Mouse (Mus musculus) forebrain, embryonic 10.5 days (tissue): Measurements from ENCODE around the gene Pigu. TPM values are rescaled to one million over a fixed set of nuclear protein-coding genes. Genes with fewer than 3 reads are reported as not detected.

Experiments used
- DNase-seq: peaks from one replicate; pipeline ENCODE4 v3.0.0-alpha.2; 2017; ENCODE audit warnings: low spot score; ENCODE audit errors: extremely low spot score
- H3K27ac ChIP-seq: fragments of 300-500 bp; sonication (generic); 2 replicates; pipeline ENCODE4 v1.5.1; 2016; ENCODE audit warnings: mild to moderate bottlenecking
- H3K27me3 ChIP-seq: fragments of 300-500 bp; sonication (generic); 2 replicates; pipeline ENCODE4 v1.6.1; 2016; ENCODE audit warnings: mild to moderate bottlenecking; ENCODE audit not compliant: poor library complexity, severe bottlenecking
- H3K36me3 ChIP-seq: fragments of 300-500 bp; sonication (generic); replicated peaks from 2 replicates; pipeline ENCODE4 v1.6.1; 2016; ENCODE audit warnings: mild to moderate bottlenecking, moderate library complexity
- H3K4me1 ChIP-seq: fragments of 300-500 bp; sonication (generic); 2 replicates; pipeline ENCODE4 v1.6.1; 2016
- H3K4me3 ChIP-seq: fragments of 300-500 bp; sonication (generic); 2 replicates; pipeline ENCODE4 v1.5.1; 2016; ENCODE audit warnings: mild to moderate bottlenecking, moderate library complexity
- H3K9me3 ChIP-seq: fragments of 300-500 bp; sonication (generic); 2 replicates; pipeline ENCODE4 v1.6.1; 2016; ENCODE audit warnings: mild to moderate bottlenecking, moderate library complexity
- WGBS: fragments of 180-500 bp; shearing (Covaris S2); methylation state at CpG from one replicate; pipeline ENCODE4 v1.1.7; 2016; 5-methylcytosine and 5-hydroxymethylcytosine counted together
- polyA plus RNA-seq: library from polyadenylated mRNA; unstranded; fragments of >200 nt; fragmentation: Nextera tagmentation; extraction: Ambion mirVana; gene quantifications from 2 replicates; pipeline ENCODE4 v1.2.1, GENCODE M21; 2016

Gene Pigu
- polyA plus RNA-seq, 1 experiment from 2014 or later, result 52.6 TPM

GRCm38 (mm10) chr2:155308936-155309592 lies 48.2 kb downstream of the Pigu start:
- 56% methylated on average over 3 of the region's 3 CpGs for WGBS

GRCm38 (mm10) chr2:155299563-155299962 lies 57.7 kb downstream of the Pigu start:
- no peaks in the 10 kb centered on the region for H3K9me3 ChIP-seq
- H3K4me3 ChIP-seq, result no peak overlapping the region
- no peak overlapping the region for H3K27ac ChIP-seq
- H3K4me1 ChIP-seq, result no peaks in the 10 kb centered on the region
- WGBS, result 88% methylated on average over 4 of the region's 4 CpGs
- peaks cover 71% of the 10 kb centered on the region for H3K36me3 ChIP-seq
- no peaks in the 10 kb centered on the region for H3K27me3 ChIP-seq
- DNase-seq, result no peak

More at GRCm38 (mm10) chr2:155308936-155309592, 48.2 kb downstream of the Pigu start:
- no peaks in the 10 kb centered on the region for H3K9me3 ChIP-seq
- H3K4me1 ChIP-seq, result peaks cover 16% of the 10 kb centered on the region
- no peak for DNase-seq
- H3K27ac ChIP-seq, result peak overlapping the region; percentile 51; the same call in 1 of the 2 replicates
- H3K27me3 ChIP-seq, result no peaks in the 10 kb centered on the region
- H3K36me3 ChIP-seq, result peaks cover 42% of the 10 kb centered on the region
- no peak overlapping the region for H3K4me3 ChIP-seq

DNA sequence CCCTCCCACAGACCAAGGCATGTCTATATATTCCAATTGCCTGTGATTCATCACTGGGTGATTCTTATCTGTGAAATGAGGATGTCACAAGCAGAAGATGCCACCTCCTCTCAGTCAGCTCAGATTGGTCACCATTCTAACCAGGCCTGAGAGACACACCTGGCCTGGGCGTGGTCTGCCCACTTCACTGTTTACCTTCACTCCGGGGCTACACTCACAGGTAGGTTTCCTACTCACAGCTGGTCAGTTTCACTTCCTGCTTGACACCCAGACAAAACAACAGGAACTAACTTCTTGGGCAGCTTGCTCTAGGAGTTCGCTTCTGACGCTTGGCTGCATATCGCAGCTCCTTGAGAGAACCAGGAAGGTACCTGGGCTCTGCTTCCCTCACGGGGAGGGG lies 61.8 kb downstream of the Pigu start:
- Histone ChIP-seq H3K27ac (no peak overlapping the region), H3K4me1 (no peaks in the 10 kb centered on the region), H3K27me3 (no peaks in the 10 kb centered on the region), H3K36me3 (peaks cover 99% of the 10 kb centered on the region), H3K9me3 (no peaks in the 10 kb centered on the region), H3K4me3 (no peak overlapping the region)
- no peak for DNase-seq
- 94% methylated on average over 6 of the region's 6 CpGs for WGBS

DNA sequence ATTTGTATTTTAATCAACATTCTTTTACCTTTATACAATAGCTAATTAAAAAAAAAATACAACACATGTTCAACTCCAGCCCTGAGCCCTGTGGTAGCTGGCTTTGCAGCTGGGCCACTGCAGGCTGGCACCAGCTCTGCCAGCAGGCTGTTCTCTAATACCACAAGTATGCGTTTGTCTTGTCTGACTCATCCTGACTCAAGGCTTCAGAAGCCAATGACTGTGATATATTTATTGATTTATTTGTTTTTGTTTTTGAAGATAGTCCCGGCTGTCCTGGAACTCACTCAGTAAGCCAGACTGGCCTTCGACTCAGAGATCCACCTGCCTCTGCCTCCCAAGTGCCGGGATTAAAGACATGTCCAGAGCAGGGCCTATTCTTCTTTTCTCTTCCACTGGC lies 63.3 kb downstream of the Pigu start:
- Histone ChIP-seq H3K27me3 (no peaks in the 10 kb centered on the region), H3K4me1 (no peaks in the 10 kb centered on the region), H3K36me3 (peaks cover 100% of the 10 kb centered on the region), H3K27ac (no peak overlapping the region), H3K4me3 (no peak overlapping the region), H3K9me3 (no peaks in the 10 kb centered on the region)
- DNase-seq, result no peak
- 96% methylated on average over 4 of the region's 4 CpGs for WGBS

DNA sequence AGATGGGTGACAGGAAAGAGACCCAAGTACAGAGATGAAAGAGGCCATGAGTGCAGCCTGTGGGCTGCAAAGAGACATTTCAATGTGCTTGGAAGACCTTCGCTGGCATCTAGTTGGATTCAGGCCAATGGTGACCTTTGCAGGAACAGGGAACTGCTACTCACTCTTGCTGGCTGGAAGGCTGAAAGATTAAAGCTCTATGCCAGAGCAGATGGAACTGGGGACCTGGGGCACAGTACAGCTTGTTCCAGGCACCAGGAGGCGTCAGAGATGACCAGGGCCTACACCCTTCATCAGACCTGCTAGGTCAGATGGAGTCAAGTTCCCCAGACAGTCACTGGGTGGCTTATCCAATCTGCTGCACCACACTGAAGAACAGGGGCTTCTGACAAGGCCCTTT lies 63.8 kb downstream of the Pigu start:
- H3K36me3 ChIP-seq, result peaks cover 94% of the 10 kb centered on the region
- H3K27ac ChIP-seq, result no peak overlapping the region
- no peak overlapping the region for H3K4me3 ChIP-seq
- no peaks in the 10 kb centered on the region for H3K4me1 ChIP-seq
- no peaks in the 10 kb centered on the region for H3K9me3 ChIP-seq
- no peaks in the 10 kb centered on the region for H3K27me3 ChIP-seq
- WGBS, result 85% methylated on average over 2 of the region's 2 CpGs
- DNase-seq, result no peak

- H3K36me3 ChIP-seq, result peaks cover 67% of the 10 kb centered on the region
- 93% methylated on average over 8 of the region's 8 CpGs for WGBS
Measured at GRCm38 (mm10) chr2:155290066-155290465, 67.2 kb downstream of the Pigu start.

GRCm38 (mm10) chr2:155287456-155288250 lies 69.6 kb downstream of the Pigu start:
- no peak for DNase-seq
- Histone ChIP-seq H3K4me1 (no peaks in the 10 kb centered on the region), H3K4me3 (no peak overlapping the region), H3K27ac (no peak overlapping the region), H3K9me3 (no peaks in the 10 kb centered on the region), H3K36me3 (peaks cover 64% of the 10 kb centered on the region), H3K27me3 (no peaks in the 10 kb centered on the region)
- 92% methylated on average over 4 of the region's 4 CpGs for WGBS

More at GRCm38 (mm10) chr2:155290066-155290465, 67.2 kb downstream of the Pigu start:
- DNase-seq, result no peak
- H3K4me3 ChIP-seq, result no peak overlapping the region
- H3K9me3 ChIP-seq, result no peaks in the 10 kb centered on the region
- no peak overlapping the region for H3K27ac ChIP-seq
- no peaks in the 10 kb centered on the region for H3K27me3 ChIP-seq
- no peaks in the 10 kb centered on the region for H3K4me1 ChIP-seq

GRCm38 (mm10) chr2:155285744-155286143 lies 71.5 kb downstream of the Pigu start:
- WGBS, result 92% methylated on average over 6 of the region's 6 CpGs
- no peak overlapping the region for H3K4me3 ChIP-seq
- no peaks in the 10 kb centered on the region for H3K9me3 ChIP-seq
- DNase-seq, result no peak
- H3K27ac ChIP-seq, result no peak overlapping the region
- H3K27me3 ChIP-seq, result no peaks in the 10 kb centered on the region
- peaks cover 50% of the 10 kb centered on the region for H3K36me3 ChIP-seq
- H3K4me1 ChIP-seq, result no peaks in the 10 kb centered on the region

GRCm38 (mm10) chr2:155284647-155285046 lies 72.6 kb downstream of the Pigu start:
- H3K4me1 ChIP-seq, result no peaks in the 10 kb centered on the region
- no peaks in the 10 kb centered on the region for H3K9me3 ChIP-seq
- DNase-seq, result no peak
- H3K27ac ChIP-seq, result no peak overlapping the region
- H3K4me3 ChIP-seq, result no peak overlapping the region
- H3K27me3 ChIP-seq, result no peaks in the 10 kb centered on the region
- H3K36me3 ChIP-seq, result peaks cover 45% of the 10 kb centered on the region
- 96% methylated on average over 7 of the region's 7 CpGs for WGBS

- WGBS, result 97% methylated on average over 4 of the region's 4 CpGs
- no peak for DNase-seq
- no peaks in the 10 kb centered on the region for H3K27me3 ChIP-seq
Measured at GRCm38 (mm10) chr2:155283793-155284192, 73.4 kb downstream of the Pigu start.

DNA sequence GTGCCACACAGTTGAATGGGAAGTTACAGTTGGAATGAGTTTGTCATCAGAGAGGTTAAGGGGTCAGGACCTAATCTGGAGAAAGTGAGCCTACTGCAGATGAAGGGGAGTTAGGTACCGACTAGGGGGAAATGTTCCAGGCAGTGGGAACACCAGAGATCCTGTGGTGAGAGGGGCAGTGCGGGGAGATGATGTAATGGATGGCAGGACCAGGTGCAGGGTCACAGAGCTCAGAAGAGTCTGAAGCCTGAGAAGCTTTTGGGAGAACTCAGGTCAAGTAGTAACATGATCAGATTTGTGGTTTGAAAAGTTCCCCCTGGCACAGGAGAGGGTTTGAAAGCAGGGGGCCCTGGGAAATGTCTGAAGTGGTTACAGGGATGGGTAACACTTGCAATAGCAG lies 77.1 kb downstream of the Pigu start:
- H3K27me3 ChIP-seq, result peaks cover 9% of the 10 kb centered on the region; the same call in 1 of the 2 replicates
- peaks cover 22% of the 10 kb centered on the region for H3K4me1 ChIP-seq
- no peak overlapping the region for H3K27ac ChIP-seq
- H3K36me3 ChIP-seq, result peaks cover 51% of the 10 kb centered on the region
- DNase-seq, result no peak
- WGBS, result 82% methylated on average over 2 of the region's 2 CpGs
- H3K4me3 ChIP-seq, result no peak overlapping the region
- no peaks in the 10 kb centered on the region for H3K9me3 ChIP-seq

More at GRCm38 (mm10) chr2:155283793-155284192, 73.4 kb downstream of the Pigu start:
- no peaks in the 10 kb centered on the region for H3K9me3 ChIP-seq
- no peaks in the 10 kb centered on the region for H3K4me1 ChIP-seq
- peaks cover 44% of the 10 kb centered on the region for H3K36me3 ChIP-seq
- no peak overlapping the region for H3K4me3 ChIP-seq
- H3K27ac ChIP-seq, result no peak overlapping the region

DNA sequence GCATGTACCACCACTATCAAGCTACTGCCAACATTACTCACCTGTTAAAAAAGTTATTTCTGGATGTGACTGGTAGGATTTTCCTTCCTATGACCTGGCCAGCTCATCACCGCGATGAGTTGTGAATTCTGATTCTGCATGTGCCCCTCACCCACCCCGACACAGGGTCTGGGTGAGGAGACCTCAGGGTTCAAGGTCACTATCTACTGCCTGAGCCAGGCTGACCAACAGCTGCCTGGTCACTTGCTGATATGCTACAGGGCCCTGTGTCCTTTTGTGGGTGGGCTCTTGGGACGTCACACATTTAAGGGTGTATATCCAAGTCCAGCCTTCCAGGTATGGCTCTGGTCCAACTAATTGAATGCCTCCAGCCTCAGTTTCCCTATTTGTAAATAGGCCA lies 78.1 kb downstream of the Pigu start:
- WGBS, result 94% methylated on average over 4 of the region's 4 CpGs
- no peaks in the 10 kb centered on the region for H3K9me3 ChIP-seq
- H3K4me3 ChIP-seq, result no peak overlapping the region
- H3K27ac ChIP-seq, result no peak overlapping the region
- peaks cover 9% of the 10 kb centered on the region; the same call in 1 of the 2 replicates for H3K27me3 ChIP-seq
- DNase-seq, result no peak
- H3K4me1 ChIP-seq, result peaks cover 22% of the 10 kb centered on the region
- peaks cover 45% of the 10 kb centered on the region for H3K36me3 ChIP-seq

DNA sequence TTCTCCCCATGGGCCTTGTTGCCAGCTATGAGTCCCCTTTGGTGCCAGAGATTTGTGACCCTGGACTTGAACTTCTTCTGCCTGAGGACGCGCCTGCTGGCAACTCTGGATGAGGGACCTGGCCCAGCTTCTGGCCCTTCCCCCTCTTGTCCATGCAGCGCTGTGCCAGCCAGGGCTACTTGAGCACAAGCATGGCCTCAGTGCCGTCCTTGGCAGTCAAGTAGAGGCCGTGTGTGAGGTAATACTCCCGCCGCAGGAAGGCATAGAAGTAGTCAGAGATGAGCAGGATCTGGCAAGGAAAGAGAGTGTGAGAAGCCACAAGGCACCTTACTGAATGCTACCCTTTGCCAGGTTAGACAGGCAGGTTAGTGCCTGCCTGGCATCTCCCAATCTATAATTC lies 78.9 kb downstream of the Pigu start:
- H3K27ac ChIP-seq, result no peak overlapping the region
- DNase-seq, result no peak
- H3K36me3 ChIP-seq, result peaks cover 37% of the 10 kb centered on the region
- H3K27me3 ChIP-seq, result peaks cover 9% of the 10 kb centered on the region; the same call in 1 of the 2 replicates
- no peak overlapping the region for H3K4me3 ChIP-seq
- peaks cover 22% of the 10 kb centered on the region for H3K4me1 ChIP-seq
- H3K9me3 ChIP-seq, result no peaks in the 10 kb centered on the region
- 88% methylated on average over 7 of the region's 7 CpGs for WGBS
